Mouse (Mus musculus): ENCODE results near the gene Fam216b. TPM values are rescaled to one million over a fixed set of nuclear protein-coding genes. Genes with fewer than 3 reads are reported as not detected.

Fam216b gene
- polyA plus RNA-seq, 1 experiment from 2014 or later = not detected

- 72% methylated on average over 5 of the region's 5 CpGs for WGBS
- no peak for ATAC-seq (ENCODE audit: insufficient read depth, low FRiP score, low read depth)
- H3K9ac ChIP-seq = no peak overlapping the region
Observed at GRCm38 (mm10) chr14:78083465-78083864, 5.3 kb downstream of the Fam216b start.

GRCm38 (mm10) chr14:78077508-78077907 is 11.3 kb downstream of the Fam216b start:
- Histone ChIP-seq H3K27ac (no peak overlapping the region), H3K4me2 (no peak overlapping the region), H3K27me3 (replicated peaks) (no peaks in the 10 kb centered on the region), H3K9ac (no peak overlapping the region), H3K4me3 (replicated peaks) (no peak overlapping the region), H3K4me1 (no peaks in the 10 kb centered on the region), H3K9me3 (no peaks in the 10 kb centered on the region), H3K36me3 (no peaks in the 10 kb centered on the region)
- ATAC-seq (ENCODE audit: insufficient read depth, low FRiP score, low read depth) = no peak
- WGBS = 61% methylated on average over 2 of the region's 2 CpGs

More at GRCm38 (mm10) chr14:78083465-78083864, 5.3 kb downstream of the Fam216b start:
- Histone ChIP-seq H3K9me3 (no peaks in the 10 kb centered on the region), H3K27me3 (replicated peaks) (no peaks in the 10 kb centered on the region), H3K27ac (no peak overlapping the region), H3K4me1 (no peaks in the 10 kb centered on the region), H3K36me3 (no peaks in the 10 kb centered on the region), H3K4me3 (replicated peaks) (no peak overlapping the region), H3K4me2 (no peak overlapping the region)

DNA sequence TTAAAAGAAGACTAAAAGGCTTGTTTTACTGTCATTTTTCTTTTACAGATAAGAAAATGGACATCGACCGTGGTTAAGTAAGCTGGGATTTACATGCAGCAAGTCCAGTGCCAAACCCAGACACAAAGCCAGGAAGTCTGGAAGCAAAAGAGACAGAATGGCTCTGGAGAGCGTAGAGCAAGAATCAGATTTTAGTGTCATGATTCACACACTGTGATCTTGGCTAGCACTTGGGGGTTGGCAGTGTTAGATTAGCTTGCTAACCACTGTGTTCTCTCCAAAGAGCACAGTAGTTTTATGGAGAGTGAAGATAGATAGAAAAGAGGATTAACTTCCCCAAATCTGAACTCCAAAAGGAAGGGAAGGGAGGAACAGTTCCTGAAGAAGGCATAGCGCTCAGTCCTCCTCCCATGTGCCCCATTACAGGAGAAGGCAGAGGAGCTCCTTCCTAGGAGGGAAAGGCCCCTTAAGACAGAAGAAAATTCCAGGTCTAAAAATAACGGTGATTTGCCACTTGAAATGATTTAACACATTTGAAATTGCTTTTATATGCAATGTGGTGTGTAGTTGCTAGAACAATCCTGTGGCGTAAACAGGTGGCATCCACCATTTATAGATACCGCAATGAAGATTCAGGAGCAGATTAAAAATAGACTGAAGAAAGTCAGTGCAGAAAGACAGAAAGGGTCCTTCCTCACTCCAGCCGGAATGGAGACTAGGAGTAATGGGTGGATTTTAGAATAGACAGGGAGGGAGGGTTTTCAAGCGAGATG is 22.7 kb downstream of the Fam216b start:
- H3K4me2 ChIP-seq = no peak overlapping the region
- no peak overlapping the region for H3K9ac ChIP-seq
- no peak for ATAC-seq (ENCODE audit: insufficient read depth, low FRiP score, low read depth)
- H3K36me3 ChIP-seq = no peaks in the 10 kb centered on the region
- H3K4me1 ChIP-seq = no peaks in the 10 kb centered on the region
- no peak overlapping the region for H3K27ac ChIP-seq
- 71% methylated on average over 9 of the region's 9 CpGs for WGBS
- no peak overlapping the region for H3K4me3 ChIP-seq (replicated peaks)
- no peaks in the 10 kb centered on the region for H3K9me3 ChIP-seq
- H3K27me3 ChIP-seq (replicated peaks) = no peaks in the 10 kb centered on the region

DNA sequence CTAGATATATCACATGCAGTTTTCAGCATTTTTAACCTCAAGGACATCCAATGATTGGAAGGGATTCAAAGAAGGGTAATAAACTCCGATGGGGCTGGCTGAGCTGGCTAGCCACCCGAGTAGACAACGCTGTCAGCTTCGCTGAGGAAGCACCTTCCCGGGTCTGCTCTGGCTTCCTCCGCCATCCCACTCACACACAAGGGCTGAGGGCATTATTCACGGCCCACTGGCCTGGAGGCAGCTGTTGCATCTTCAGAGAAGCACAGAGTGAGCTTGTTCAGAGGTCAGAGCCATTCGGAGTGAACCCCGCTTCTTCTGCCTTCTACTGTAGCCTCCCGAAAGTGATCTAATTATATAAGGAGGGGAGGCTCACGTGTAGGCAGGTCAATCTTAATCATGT is 26.3 kb downstream of the Fam216b start:
- H3K36me3 ChIP-seq = no peaks in the 10 kb centered on the region
- no peaks in the 10 kb centered on the region for H3K27me3 ChIP-seq (replicated peaks)
- WGBS = 85% methylated on average over 11 of the region's 11 CpGs
- ATAC-seq (ENCODE audit: insufficient read depth, low FRiP score, low read depth) = no peak
- H3K4me2 ChIP-seq = no peak overlapping the region
- no peak overlapping the region for H3K9ac ChIP-seq
- no peaks in the 10 kb centered on the region for H3K4me1 ChIP-seq
- H3K27ac ChIP-seq = no peak overlapping the region
- H3K9me3 ChIP-seq = no peaks in the 10 kb centered on the region
- no peak overlapping the region for H3K4me3 ChIP-seq (replicated peaks)

GRCm38 (mm10) chr14:78060609-78060951 is 28.2 kb downstream of the Fam216b start:
- WGBS = 75% methylated on average over 6 of the region's 6 CpGs
- no peak for ATAC-seq (ENCODE audit: insufficient read depth, low FRiP score, low read depth)
- Histone ChIP-seq H3K4me3 (replicated peaks) (no peak overlapping the region), H3K9me3 (no peaks in the 10 kb centered on the region), H3K27me3 (replicated peaks) (no peaks in the 10 kb centered on the region), H3K27ac (no peak overlapping the region), H3K36me3 (no peaks in the 10 kb centered on the region), H3K4me1 (no peaks in the 10 kb centered on the region), H3K9ac (no peak overlapping the region), H3K4me2 (no peak overlapping the region)

- no peaks in the 10 kb centered on the region for H3K36me3 ChIP-seq
- H3K9me3 ChIP-seq = no peaks in the 10 kb centered on the region
- H3K27ac ChIP-seq = no peak overlapping the region
- no peaks in the 10 kb centered on the region for H3K27me3 ChIP-seq (replicated peaks)
- no peak overlapping the region for H3K4me3 ChIP-seq (replicated peaks)
- no peak overlapping the region for H3K9ac ChIP-seq
- H3K4me2 ChIP-seq = no peak overlapping the region
- ATAC-seq (ENCODE audit: insufficient read depth, low FRiP score, low read depth) = no peak
- 57% methylated on average over 9 of the region's 9 CpGs for WGBS
- H3K4me1 ChIP-seq = no peaks in the 10 kb centered on the region
Observed at GRCm38 (mm10) chr14:78059878-78060608, 28.8 kb downstream of the Fam216b start.

DNA sequence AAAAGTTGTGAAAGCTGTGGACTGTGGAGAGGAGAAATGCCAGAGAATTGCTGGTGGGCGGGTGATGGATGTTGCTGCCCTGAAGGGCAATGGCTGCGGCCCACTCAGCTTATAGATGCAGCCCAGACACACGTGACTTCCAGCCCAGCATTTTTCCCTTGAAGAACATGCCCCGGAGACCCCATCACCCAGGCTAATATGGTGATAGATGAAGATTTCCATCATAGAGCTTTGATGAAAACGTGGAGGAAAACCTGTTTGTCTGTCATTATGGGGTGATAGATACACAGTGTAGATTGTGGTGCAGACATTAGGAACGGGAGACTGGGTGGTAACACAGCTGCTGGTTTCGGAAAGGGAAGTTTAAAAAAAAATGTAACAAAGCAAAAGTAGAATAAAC is 31.4 kb downstream of the Fam216b start:
- H3K36me3 ChIP-seq = no peaks in the 10 kb centered on the region
- no peak overlapping the region for H3K27ac ChIP-seq
- H3K4me3 ChIP-seq (replicated peaks) = no peak overlapping the region
- ATAC-seq (ENCODE audit: insufficient read depth, low FRiP score, low read depth) = no peak
- no peaks in the 10 kb centered on the region for H3K9me3 ChIP-seq
- no peak overlapping the region for H3K4me2 ChIP-seq
- H3K9ac ChIP-seq = no peak overlapping the region
- no peaks in the 10 kb centered on the region for H3K27me3 ChIP-seq (replicated peaks)
- H3K4me1 ChIP-seq = no peaks in the 10 kb centered on the region
- WGBS = 57% methylated on average over 7 of the region's 7 CpGs

DNA sequence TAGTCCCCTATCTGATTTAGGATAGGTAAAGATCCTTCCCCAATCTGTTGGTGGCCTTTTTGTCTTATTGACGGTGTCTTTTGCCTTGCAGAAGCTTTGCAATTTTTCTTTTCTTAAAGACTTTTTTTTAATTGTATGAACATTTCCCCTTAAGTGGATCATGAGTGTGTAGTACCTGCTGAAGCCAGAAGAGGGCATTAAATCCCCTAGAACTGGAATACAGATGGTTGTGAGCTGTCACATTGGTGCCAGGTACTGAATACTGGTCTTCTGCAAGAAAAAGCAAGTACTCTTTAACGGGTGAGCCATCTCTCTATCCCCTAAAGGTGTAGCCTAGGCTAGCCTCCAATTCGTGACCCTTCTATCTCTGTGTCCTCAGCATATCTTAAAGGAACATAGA is 32.4 kb downstream of the Fam216b start:
- Histone ChIP-seq H3K27ac (no peak overlapping the region), H3K36me3 (no peaks in the 10 kb centered on the region), H3K27me3 (replicated peaks) (no peaks in the 10 kb centered on the region), H3K4me2 (no peak overlapping the region), H3K4me1 (no peaks in the 10 kb centered on the region), H3K9me3 (no peaks in the 10 kb centered on the region), H3K9ac (no peak overlapping the region), H3K4me3 (replicated peaks) (no peak overlapping the region)
- 72% methylated on average over 3 of the region's 3 CpGs for WGBS
- no peak for ATAC-seq (ENCODE audit: insufficient read depth, low FRiP score, low read depth)

GRCm38 (mm10) chr14:78048674-78049073 is 40.1 kb downstream of the Fam216b start:
- H3K4me1 ChIP-seq = no peaks in the 10 kb centered on the region
- no peak for ATAC-seq (ENCODE audit: insufficient read depth, low FRiP score, low read depth)
- no peaks in the 10 kb centered on the region for H3K36me3 ChIP-seq
- 63% methylated on average over 4 of the region's 4 CpGs for WGBS
- H3K4me3 ChIP-seq (replicated peaks) = no peak overlapping the region
- no peaks in the 10 kb centered on the region for H3K9me3 ChIP-seq
- H3K9ac ChIP-seq = no peak overlapping the region
- no peak overlapping the region for H3K27ac ChIP-seq
- no peaks in the 10 kb centered on the region for H3K27me3 ChIP-seq (replicated peaks)
- no peak overlapping the region for H3K4me2 ChIP-seq

DNA sequence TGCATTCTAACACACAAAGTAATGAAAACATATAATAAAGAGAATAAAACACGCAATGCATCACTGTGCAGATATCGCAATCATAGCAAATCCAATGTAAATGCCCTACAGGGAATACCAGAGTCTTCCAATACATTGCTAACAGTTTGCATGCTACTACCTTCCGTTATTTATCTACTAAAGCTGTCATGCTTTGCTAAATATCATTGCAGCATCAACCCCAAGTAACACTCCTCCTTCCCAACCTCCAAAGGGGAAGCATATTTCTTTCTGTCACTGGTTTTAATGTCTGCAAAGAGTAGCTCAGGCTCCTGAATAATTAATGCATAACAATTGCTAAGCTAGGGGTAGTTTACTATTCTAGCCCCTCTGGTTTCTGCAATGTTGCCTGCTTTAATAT is 40.5 kb downstream of the Fam216b start:
- no peak overlapping the region for H3K4me3 ChIP-seq (replicated peaks)

GRCm38 (mm10) chr14:78043079-78043478 is 45.7 kb downstream of the Fam216b start:
- no peak for ATAC-seq (ENCODE audit: insufficient read depth, low FRiP score, low read depth)
- H3K27me3 ChIP-seq (replicated peaks) = no peaks in the 10 kb centered on the region
- no peak overlapping the region for H3K4me2 ChIP-seq
- no peak overlapping the region for H3K4me3 ChIP-seq (replicated peaks)
- 30% methylated on average over 2 of the region's 2 CpGs for WGBS
- H3K27ac ChIP-seq = no peak overlapping the region
- H3K9me3 ChIP-seq = no peaks in the 10 kb centered on the region
- H3K4me1 ChIP-seq = no peaks in the 10 kb centered on the region
- no peaks in the 10 kb centered on the region for H3K36me3 ChIP-seq
- H3K9ac ChIP-seq = no peak overlapping the region

More for the DNA sequence above, 40.5 kb downstream of the Fam216b start:
- Histone ChIP-seq H3K9ac (no peak overlapping the region), H3K27me3 (replicated peaks) (no peaks in the 10 kb centered on the region), H3K4me1 (no peaks in the 10 kb centered on the region), H3K4me2 (no peak overlapping the region), H3K27ac (no peak overlapping the region), H3K36me3 (no peaks in the 10 kb centered on the region), H3K9me3 (no peaks in the 10 kb centered on the region)
- 89% methylated on average over 3 of the region's 3 CpGs for WGBS
- no peak for ATAC-seq (ENCODE audit: insufficient read depth, low FRiP score, low read depth)

DNA sequence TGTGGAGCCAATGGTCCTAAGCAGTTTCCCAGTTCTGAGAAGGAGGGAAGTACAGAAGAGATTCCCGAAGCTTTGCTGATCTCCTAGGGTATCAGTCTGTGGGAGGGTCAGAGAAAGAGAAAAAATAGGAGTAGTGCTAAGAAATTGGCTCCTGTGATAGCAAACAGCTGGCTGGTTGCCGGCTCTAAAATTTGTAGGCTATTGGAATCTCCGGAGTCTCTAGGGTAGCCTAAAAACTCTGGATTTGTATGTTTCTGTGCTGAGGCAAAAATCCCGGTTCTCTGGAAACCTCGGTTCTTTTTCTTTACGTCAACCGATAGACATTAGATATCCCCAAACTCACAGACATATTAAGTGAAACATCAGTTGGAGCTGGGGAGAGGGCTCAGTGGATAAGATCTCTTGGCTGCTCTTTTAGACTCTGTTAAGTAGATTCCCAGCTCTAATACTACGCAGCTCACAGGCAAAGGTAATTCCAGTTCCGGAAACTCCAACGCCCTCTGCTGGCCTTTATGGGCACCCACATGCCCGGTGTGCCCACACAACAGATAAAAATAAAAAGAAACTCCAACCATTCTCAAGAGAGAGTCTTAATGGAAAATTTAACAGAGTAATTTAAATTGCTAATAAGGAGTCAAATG is 46.8 kb downstream of the Fam216b start:
- no peaks in the 10 kb centered on the region for H3K9me3 ChIP-seq
- H3K4me1 ChIP-seq = no peaks in the 10 kb centered on the region
- no peak overlapping the region for H3K9ac ChIP-seq
- no peaks in the 10 kb centered on the region for H3K27me3 ChIP-seq (replicated peaks)
- H3K27ac ChIP-seq = no peak overlapping the region
- H3K4me2 ChIP-seq = no peak overlapping the region
- no peaks in the 10 kb centered on the region for H3K36me3 ChIP-seq
- H3K4me3 ChIP-seq (replicated peaks) = no peak overlapping the region
- no peak for ATAC-seq (ENCODE audit: insufficient read depth, low FRiP score, low read depth)
- WGBS = 67% methylated on average over 11 of the region's 11 CpGs
